Mouse (Mus musculus): ENCODE data around the gene Cers6.

Gene Cers6

DNA sequence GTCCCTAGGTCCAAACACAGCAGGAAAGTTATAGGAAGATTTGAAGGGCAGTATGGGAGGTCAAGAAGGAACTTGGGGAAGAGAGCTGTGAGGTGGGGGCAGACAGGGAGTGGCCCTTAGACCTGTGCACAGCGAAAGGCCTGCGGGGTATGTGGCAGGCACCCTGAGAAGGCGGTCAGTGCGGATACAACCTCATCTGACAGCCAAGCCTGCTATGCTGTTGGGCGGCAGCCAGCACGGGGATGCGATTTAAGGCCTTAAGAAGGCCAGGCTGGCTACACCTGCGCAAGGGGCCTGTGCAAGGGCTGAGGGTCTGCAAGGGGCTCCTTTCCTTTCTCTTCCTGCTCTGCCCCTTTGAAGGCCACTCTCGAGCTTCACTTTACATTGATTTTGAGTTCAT is 63.1 kb downstream of the Cers6 start:
- no peak for DNase-seq

DNA sequence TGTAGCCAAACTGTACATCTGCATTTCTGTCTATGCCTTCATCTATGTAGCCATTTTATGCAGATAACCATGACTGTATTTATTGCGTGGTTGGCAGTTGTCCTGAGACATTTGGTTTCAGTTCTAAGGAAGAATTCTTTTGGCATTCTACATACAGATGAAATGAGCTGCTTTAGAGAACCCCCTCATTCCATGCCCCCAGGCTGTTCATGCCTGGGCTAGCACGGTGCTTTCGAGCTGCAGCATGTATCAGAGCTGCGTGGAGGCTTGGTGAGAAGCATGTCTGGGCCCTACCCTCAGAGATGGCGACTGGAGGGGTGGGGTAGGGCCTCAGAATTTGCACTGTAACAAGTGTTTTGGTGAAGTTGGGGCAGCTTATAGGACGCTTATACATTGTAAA is 64.3 kb downstream of the Cers6 start:
- DNase-seq, result no peak

DNA sequence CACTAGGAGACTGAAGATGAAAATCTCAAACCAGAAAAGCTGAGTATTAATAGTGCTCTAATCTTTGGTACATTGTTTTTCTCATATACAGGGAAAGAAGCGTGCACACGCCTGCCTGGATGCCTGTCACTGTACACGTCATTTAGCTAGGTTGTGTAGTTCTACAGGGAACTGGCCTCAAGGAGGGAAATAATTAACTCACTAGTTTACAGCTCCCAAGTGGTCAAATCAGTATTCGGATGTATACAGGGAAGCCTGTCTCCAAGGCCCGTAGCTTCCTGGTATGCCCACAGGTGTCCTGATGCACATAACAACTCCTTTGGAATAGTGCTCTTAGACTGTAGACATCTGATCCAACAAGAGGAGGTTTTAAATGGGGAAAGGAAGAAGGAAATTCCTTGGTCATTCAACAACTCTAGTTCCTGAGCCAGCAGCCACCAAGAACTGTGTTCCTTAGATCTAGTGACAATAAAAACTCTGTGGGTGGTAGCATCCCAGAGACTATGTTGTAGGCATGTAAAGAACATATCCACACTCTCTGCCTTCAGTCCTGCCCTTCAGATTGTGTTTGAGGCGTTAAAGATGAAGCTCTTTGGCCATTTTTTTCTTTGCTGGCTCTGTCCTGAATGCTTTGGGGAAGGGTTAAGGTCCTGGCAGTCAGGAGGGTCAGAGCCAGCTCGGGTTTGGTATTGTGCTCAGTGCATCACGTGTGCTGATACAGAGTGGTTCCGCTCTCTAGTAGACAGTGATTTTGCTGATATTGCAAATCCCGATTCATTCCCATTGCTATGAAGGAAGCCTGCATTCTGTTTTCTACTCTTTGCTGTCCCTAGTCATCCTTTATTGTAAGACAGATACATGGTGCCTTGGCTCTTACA is 65.9 kb downstream of the Cers6 start:
- no peak for DNase-seq

DNA sequence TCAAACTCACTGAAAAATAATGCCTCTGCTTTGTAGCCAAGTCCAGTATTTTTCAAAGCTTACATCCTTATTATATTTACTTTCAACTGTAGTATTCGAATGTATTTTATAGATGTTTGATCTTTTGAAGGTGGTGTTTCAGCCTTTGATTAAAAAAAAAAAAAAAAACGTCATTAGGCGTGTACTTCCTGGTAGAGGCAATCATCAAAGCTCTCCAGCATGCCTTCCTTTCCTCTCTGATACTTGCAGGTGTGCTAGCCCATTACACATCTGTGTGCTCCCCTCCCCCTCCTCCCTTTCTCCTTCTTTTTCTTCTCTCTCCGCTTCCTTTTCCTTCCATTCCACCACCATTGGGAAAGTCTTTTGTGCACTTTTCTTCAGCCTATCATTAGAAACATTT is 71.0 kb downstream of the Cers6 start:
- DNase-seq, result no peak

- no peak for DNase-seq
Measured at GRCm38 (mm10) chr2:68932656-68933055, 71.4 kb downstream of the Cers6 start.

DNA sequence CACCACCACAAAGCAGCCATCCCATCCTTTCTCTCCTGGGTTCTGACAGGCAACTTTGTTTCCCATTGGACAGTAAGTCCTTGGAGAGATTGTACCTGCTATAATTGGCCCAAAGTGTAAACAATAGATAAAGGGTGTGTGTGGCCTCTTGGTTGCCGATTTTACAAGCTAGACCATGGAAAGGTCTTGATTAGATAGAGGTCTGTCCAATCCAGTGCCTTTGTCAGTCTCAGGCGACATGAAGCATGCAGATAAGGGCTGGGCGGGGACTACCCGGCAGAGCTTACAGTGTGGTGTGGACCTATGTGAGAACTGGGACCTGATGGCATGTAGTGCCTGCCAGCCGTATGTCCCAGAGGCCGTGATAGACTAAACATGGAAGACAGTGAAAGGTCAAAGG is 73.4 kb downstream of the Cers6 start:
- no peak for DNase-seq

DNA sequence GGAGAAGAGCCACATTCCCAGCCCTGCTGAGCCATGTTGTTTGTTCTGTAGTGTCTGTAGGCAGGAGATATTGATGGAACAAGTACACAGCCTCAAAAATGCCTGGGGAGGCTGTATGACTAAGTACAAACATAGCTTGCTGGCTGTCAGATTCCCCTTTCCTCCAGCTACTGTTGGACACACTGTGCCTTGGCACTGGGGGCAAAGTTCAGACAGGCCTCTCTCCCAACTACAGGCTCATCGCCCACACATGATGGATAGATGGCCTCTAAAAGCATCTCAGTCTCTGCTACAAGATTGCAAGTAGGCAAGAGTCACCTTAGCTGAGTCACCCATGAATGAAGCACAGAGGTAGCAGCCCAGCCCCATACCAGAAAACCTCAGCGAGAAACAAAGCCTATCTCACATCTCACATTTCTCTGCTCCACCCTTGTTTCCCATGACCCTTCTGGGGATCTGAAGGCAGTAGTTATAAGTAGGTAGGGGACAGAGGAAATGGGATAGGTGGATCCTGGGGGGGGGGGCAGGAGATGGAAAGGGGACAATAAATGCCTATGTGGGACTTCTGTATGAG is 74.6 kb downstream of the Cers6 start:
- DNase-seq, result no peak

DNA sequence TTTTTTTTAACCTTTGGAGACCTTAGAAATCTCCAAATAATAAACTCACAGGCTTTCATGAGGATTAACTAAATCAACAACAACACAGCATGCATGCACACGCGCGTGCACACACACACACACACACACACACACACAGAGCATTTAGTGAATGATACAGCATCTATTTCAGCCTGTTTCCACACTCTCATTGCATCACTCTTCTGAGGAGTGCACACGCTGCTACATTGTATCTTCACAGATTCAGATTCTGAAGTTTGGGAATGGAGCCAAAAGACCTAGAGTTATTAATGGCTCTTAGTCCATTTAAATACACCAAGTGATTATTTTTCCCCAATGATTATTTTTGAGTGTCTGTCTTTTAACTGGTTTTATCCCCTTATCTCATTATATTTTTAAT is 75.5 kb downstream of the Cers6 start:
- DNase-seq, result no peak

GRCm38 (mm10) chr2:68937833-68938232 is 76.6 kb downstream of the Cers6 start:
- no peak for DNase-seq

DNA sequence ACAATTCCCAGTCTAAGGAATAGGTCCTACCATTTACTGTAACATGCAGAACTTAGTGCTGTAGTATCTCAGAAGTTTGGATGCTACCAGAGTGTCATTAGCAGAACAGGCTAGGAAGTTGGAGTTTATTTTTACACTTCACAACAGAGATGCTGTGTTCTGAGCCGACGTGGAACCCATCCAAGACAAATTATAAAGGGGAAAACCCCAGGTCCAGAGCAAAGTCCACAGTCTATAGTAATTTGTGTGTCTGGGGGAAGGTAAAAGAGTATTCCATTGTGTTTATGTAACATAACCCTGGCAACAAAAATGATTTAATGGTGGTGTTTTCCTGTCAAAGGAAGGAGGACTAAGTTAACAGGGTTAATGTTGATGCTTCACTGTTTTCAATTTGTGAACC is 83.7 kb downstream of the Cers6 start:
- DNase-seq, result no peak

GRCm38 (mm10) chr2:68945976-68946375 is 84.7 kb downstream of the Cers6 start:
- DNase-seq, result no peak

DNA sequence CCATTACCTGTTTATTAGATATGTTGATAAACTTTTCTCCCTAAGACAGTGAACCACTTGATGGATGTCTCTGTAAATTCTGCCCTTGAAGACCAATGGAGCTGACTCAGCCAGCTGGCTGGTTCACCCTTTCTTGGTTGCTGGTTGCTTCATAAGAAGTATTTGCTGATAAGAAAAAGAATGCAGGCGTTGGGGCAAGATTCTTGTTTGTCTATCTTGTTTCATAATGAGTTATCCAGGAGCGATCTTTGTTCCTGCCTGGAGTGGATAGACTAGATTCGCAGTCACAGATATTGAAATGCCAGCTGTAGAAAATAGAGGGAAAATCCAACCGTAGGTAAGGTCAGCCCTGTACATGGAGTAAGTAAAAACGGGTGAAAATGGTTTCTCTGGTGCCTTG is 85.6 kb downstream of the Cers6 start:
- DNase-seq, result no peak

- DNase-seq, result no peak
Measured at GRCm38 (mm10) chr2:68949137-68949536, 87.9 kb downstream of the Cers6 start.

- no peak for DNase-seq
Measured at GRCm38 (mm10) chr2:68949728-68950127, 88.5 kb downstream of the Cers6 start.

DNA sequence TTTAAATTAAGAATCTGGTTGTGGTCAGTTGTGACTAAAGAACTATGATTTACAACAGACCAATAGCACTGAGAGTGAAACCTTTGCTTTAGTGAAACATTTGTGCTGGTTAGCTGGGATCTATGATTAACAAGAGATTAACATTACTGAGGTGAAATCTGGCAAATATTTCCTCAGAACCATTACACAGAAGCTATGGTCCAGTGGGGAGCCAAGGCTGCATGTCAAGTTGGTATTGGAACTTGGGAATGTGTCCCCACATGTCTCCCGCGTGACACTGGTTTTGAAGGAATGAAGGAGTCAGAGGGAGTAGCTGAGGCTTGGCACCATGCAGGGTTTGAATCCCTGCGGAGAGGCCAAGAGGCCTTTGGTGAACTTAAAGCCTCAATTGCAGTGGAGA is 90.5 kb downstream of the Cers6 start:
- DNase-seq, result no peak

DNA sequence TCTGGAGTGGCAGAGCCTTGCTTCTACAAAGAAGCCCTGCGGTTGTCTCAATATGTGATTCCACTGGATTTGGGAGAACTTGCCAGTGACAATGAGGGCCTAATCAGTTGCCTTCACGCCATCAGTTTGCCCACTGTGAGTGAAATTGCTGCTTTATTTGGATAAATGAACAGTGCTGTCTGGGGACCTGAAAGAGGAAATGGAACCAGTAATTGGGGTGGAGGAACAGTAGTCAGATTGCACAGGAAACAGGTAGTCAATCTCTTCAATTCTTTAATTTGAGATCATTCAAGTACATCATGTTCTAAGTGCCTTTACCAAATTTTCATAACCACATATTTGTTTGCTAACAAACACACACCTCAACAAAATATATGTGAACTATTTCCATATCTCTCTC is 92.4 kb downstream of the Cers6 start:
- no peak for DNase-seq

DNA sequence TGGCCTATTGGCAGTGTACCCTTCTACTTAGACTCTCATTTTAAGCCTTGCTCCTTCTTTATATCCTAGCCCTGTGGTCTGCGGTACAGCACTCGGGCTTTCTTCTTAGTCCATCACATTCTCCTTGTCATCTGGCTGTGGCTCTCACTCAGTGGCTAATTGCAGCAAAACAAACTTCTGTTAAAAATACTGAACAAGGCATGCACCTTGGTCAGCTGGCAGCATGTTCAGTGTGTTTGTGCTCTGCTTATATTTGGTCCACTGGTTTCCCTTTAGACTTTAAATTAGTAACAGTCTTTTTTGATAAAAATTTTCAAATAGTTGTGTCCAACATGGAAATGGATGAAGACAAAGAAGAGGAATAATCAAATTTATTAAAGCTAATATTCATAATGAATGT is 94.3 kb downstream of the Cers6 start:
- no peak for DNase-seq

GRCm38 (mm10) chr2:68956146-68956545 is 94.9 kb downstream of the Cers6 start:
- no peak for DNase-seq

DNA sequence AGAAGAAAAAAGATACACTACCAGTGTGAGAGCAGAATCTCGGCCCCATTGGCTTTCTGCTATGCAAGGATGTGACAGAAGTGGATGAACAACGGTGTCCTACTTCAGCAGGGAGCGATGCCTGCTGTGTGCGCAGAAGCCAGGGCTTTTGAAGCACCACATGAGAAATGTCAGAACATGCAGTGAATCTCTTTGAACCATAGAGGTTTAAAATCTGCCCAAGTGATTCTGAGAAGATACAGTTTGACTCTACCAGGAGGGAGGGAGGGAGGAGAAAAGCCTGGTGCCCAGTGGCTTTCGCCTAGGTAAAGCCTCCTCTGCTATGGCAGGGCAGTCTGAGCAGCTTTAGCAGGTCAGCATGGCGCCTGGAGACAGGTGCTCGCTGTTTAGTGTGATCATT is 96.6 kb downstream of the Cers6 start:
- DNase-seq, result no peak

DNA sequence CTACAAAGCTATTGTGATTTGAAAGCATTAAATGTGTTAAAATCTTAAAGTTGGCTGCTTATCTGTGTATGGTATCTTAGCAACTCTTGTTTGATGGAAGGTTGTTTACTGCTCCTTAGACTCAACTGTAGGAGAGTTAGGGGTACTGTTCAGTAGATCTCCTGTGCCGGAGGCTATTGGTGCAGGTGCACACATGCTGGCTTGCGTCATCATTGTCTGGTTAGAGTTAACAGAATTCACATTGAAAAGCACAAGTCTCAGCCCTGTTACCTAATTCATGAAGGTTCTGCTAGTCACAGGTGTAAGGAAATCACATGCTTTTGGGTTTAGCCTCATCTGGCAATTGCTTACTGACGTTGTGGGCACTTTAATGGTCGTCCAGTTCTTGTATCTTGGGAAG is 98.3 kb downstream of the Cers6 start:
- no peak for DNase-seq

DNA sequence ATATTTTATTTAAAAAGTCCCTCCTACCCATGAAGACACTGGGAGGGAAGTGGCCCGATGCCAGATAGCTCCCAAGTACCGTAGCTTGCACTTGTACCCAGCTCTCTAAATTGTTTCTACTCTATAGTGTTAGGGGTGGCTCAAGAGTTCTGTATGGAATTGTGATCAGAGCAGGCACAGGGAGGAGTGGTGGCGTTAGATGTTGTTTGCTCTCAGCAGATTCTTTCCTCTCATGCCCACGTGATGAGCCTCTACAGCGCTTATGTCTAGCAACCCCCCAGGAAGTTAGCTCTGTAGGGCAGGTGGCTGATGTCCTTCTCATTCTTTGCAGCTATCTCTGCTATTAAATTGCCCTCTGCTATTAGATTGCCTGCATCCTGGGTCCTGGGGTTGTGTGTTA is 98.8 kb downstream of the Cers6 start:
- DNase-seq, result no peak

GRCm38 (mm10) chr2:68960620-68961019 is 99.4 kb downstream of the Cers6 start:
- DNase-seq, result no peak

DNA sequence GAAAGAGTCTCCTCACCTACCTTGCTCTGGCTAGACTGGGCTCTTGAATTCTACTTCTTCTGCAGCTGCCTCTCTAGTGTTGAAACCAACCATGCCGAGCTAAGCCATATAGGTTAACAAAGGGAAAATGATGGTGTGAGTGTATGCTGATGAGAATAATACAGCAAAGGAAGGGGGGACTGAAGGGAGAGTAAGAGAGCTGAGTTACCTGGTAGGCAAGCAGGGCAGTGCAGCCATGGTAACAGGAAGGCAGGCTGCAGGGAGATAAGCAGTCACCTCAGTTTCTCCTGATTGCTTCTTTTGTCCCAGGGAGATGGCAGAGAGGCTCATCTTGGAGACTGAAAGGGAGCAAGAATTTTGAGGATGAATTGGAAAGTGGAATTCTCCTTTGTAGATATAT is 105.1 kb downstream of the Cers6 start:
- DNase-seq, result no peak

DNA sequence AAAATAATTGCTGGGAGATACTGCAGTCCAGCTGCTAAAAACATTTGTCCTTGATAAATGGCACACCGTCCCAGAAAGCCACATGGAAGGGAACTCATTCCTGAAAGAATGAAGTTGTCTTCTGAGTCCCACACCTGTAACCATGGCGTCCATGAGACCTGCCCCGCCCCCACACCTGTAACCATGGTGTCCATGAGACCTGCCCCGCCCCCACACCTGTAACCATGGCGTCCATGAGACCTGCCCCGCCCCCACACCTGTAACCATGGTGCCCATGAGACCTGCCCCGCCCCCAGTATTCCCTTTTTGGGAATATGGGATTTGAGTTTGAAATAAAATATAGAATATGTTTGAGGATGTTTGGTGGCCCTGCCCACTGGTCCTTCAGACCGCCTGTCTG is 106.8 kb downstream of the Cers6 start:
- no peak for DNase-seq

- DNase-seq, result no peak
Measured at GRCm38 (mm10) chr2:68971840-68972239, 110.6 kb downstream of the Cers6 start.

Measured in right cerebral cortex, postnatal 4 days (tissue).